Mouse (Mus musculus) heart, postnatal 0 days (tissue): ENCODE results near the gene Mgat4a.
A peak's percentile ranks its signal among the peaks of the same experiment; 100 is the strongest.

Experiments
- CTCF ChIP-seq: IDR thresholded peaks from 2 replicates; pipeline ENCODE4 v1.5.1; 2016; ENCODE audit warnings: antibody characterized with exemption, control low read depth, low read depth
- EP300 ChIP-seq: IDR thresholded peaks from 2 replicates; pipeline ENCODE4 v1.6.1; 2016; ENCODE audit warnings: antibody characterized with exemption, low read depth

DNA sequence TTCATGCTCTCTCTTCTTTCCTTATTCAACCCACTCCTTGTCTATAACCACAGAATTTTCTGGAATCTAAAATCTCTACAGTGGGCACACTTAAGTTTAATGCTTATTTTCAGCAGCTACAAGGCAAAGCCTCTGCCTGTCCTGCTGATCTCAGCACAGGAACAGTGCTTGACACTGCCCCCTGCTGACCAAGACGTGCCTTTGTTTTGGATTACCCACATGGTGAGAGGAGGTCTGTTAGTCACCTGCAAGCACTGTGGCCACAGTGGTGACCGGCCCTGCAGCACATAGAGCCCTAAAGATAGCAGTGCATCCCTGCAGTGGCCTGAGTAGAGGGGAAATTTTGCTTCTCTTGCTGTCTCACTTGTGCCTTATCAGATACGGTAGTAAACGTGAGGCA, 139.1 kb downstream of the Mgat4a start:
- TF ChIP-seq EP300 (no peak), CTCF (peak; percentile 83)
